Mouse (Mus musculus): ENCODE results near the gene Ugt2b34. TPM values are rescaled to one million over a fixed set of nuclear protein-coding genes. Genes with fewer than 3 reads are reported as not detected.

Gene Ugt2b34
- not detected in 2 replicates for polyA plus RNA-seq (2012; ENCODE audit: low replicate concordance)

DNA sequence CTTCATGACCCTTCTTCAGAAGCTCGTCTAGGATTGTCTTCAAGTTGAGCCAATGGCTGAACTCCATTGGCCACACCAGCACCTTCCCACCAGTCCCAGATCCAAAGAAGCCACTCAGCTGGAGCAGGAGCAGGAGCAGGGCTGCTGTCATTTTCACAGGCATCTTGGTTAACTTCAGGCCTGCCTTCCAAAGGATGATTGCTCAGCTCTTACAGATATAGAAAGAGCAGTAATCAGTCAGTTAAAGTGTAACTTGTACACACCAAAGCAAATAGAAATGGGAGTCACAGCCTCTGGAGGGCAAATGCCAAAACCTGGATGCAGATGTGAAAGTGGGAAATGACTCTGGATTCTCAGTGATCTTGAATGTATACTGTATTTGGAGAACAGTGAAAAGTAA, at the start of gene Ugt2b34:
Gene Ugt2b34, minus strand, starts transcription at position 180 of the 400 bp plus-strand sequence.

GRCm38 (mm10) chr5:86926426-86926825, 19.7 kb upstream of the Ugt2b34 start, which contains the start of gene Ugt2b1:
Gene Ugt2b1 (minus strand): TSS chr5:86926530.

Other genes starting within 250 kb of the Ugt2b34 start
- gene Tmprss11b, start 230.6 kb downstream of the Ugt2b34 start, polyA plus RNA-seq (2012; ENCODE audit: low replicate concordance) = not detected in 2 replicates
- not detected in 2 replicates for gene Tmprss11e, start 161.1 kb downstream of the Ugt2b34 start, polyA plus RNA-seq (2012; ENCODE audit: low replicate concordance)
- 29.4 and 34.8 TPM in 2 replicates for gene Ythdc1, start 102.7 kb downstream of the Ugt2b34 start, polyA plus RNA-seq (2012; ENCODE audit: low replicate concordance)
- not detected in 2 replicates for gene Ugt2b1, start 19.6 kb upstream of the Ugt2b34 start, polyA plus RNA-seq (2012; ENCODE audit: low replicate concordance)
- gene Ugt2b35, start 93.9 kb upstream of the Ugt2b34 start, polyA plus RNA-seq (2012; ENCODE audit: low replicate concordance) = not detected in 2 replicates
- gene Ugt2b36, start 185.6 kb upstream of the Ugt2b34 start, polyA plus RNA-seq (2012; ENCODE audit: low replicate concordance) = not detected in 2 replicates
- not detected in 2 replicates for gene Ugt2b5, start 233.4 kb upstream of the Ugt2b34 start, polyA plus RNA-seq (2012; ENCODE audit: low replicate concordance)

All from hematopoietic multipotent progenitor cell, adult 10-12 weeks (in vitro differentiated cells).